7 mouse cellular contexts compared by ENCODE assay signal in the genomic region with DNA sequence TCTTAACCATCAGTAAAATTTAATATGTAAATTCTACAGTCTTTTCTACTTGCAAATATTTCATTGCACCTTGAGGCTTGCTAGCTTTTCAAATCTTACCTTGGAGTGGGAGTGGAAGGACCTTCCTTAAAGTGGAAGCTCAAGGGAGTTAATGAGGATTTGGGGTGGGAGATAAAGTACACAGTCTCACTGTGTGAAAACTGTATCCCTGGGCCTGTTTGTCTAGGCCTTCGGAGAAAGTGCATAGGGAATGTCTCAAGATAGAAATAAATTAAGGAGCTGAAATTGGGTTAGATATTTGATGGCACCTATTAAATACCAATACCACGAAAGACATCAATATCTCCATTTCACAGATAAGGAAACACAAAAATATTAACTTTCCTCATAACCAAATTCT. TPM values are rescaled to one million over a fixed set of nuclear protein-coding genes. Genes with fewer than 3 reads are reported as not detected.
DNase-seq lines count a peak whose midpoint lies in the region; ATAC-seq and TF ChIP-seq lines count a peak whose summit lies in the region.

No protein-coding gene starts in this region.

- H3K36me3 ChIP-seq in CH12.LX (replicated peaks in 1 of 2; ENCODE audit: control insufficient read depth in 1 of 2, insufficient read depth in 1 of 2, low read length in 1 of 2), result peaks cover 13 to 30% of the 10 kb centered on the region in 2 experiments
- peaks cover 5% of the 10 kb centered on the region for H3K36me3 ChIP-seq in forebrain, embryonic 16.5 days (ENCODE audit: control insufficient read depth, insufficient read depth)
- peaks cover 25% of the 10 kb centered on the region for H3K36me3 ChIP-seq in liver, embryonic 15.5 days (replicated peaks)

- DNase-seq in CH12.LX (ENCODE audit: extremely low read depth), result no peak
- peak; percentile 17 for DNase-seq in ES-CJ7 (ENCODE audit: low read depth, low spot score)
- DNase-seq in gastrocnemius, postnatal 4 days (ENCODE audit: low spot score in 2 of 2), result no peak
- DNase-seq in right cerebral cortex, postnatal 25 days, result no peak

- in situ Hi-C loops in CH12.LX (cut with MboI; ENCODE audit: low pct_ligation_motif_present, low pct_unique_long_range_greater_than_20kb, low sequenced_read_pairs), result no loop called here

- H3K27ac ChIP-seq in CH12.LX (ENCODE audit: insufficient read depth, low read depth), result no peak overlapping the region
- peak overlapping the region; percentile 93 for H3K27ac ChIP-seq in forebrain, embryonic 16.5 days (ENCODE audit: low read length)
- H3K27ac ChIP-seq in liver, embryonic 15.5 days (replicated peaks), result peak overlapping the region; percentile 98

- peaks cover 0 to 23% of the 10 kb centered on the region in 2 experiments; a peak in 1 of 4 replicates for H3K4me1 ChIP-seq in CH12.LX (ENCODE audit: control insufficient read depth in 1 of 2, insufficient read depth in 2 of 2)
- H3K4me1 ChIP-seq in forebrain, embryonic 16.5 days (replicated peaks; ENCODE audit: control insufficient read depth, insufficient read depth, low read length), result peaks cover 12% of the 10 kb centered on the region
- peaks cover 18% of the 10 kb centered on the region for H3K4me1 ChIP-seq in liver, embryonic 15.5 days (replicated peaks)

- H3K4me2 ChIP-seq in CH12.LX (ENCODE audit: insufficient read depth, low read depth, poor library complexity, severe bottlenecking), result peak overlapping the region; percentile 87
- peak overlapping the region; percentile 68 for H3K4me2 ChIP-seq in forebrain, embryonic 16.5 days (ENCODE audit: low read length)
- H3K4me2 ChIP-seq in liver, embryonic 15.5 days, result peak overlapping the region; percentile 69

- no peaks in the 10 kb centered on the region for H3K27me3 ChIP-seq in CH12.LX (replicated peaks)
- no peaks in the 10 kb centered on the region for H3K27me3 ChIP-seq in forebrain, embryonic 16.5 days (replicated peaks; ENCODE audit: control insufficient read depth, insufficient read depth, low read length)
- H3K27me3 ChIP-seq in liver, embryonic 15.5 days, result no peaks in the 10 kb centered on the region

- peaks cover 10% of the 10 kb centered on the region for H3K79me2 ChIP-seq in CH12.LX (replicated peaks; ENCODE audit: control insufficient read depth, extremely low read depth, insufficient read depth, poor library complexity, severe bottlenecking)

- peak overlapping the region; percentile 60 to 72 (median 68) for H3K4me3 ChIP-seq in CH12.LX (replicated peaks in 1 of 3; ENCODE audit: low read depth in 2 of 3, low read length in 2 of 3, poor library complexity in 1 of 3)
- peak overlapping the region; percentile 59 for H3K4me3 ChIP-seq in forebrain, embryonic 16.5 days (replicated peaks; ENCODE audit: low read length)
- peak overlapping the region; percentile 79 for H3K4me3 ChIP-seq in liver, embryonic 15.5 days (replicated peaks)

- no peak for TF ChIP-seq CTCF in CH12.LX (conservative IDR thresholded peaks at IDR 0.05 in 1 of 2, IDR thresholded peaks at IDR 0.05 in 1 of 2; ENCODE audit: low read depth in 2 of 2, low read length in 2 of 2)

- H3K9ac ChIP-seq in CH12.LX (ENCODE audit: insufficient read depth, low read depth), result peak overlapping the region; percentile 94
- peak overlapping the region; percentile 69 for H3K9ac ChIP-seq in forebrain, embryonic 16.5 days (replicated peaks; ENCODE audit: low read depth, low read length)
- peak overlapping the region; percentile 93 for H3K9ac ChIP-seq in liver, embryonic 15.5 days

- no peaks in the 10 kb centered on the region for H3K9me3 ChIP-seq in CH12.LX (replicated peaks; ENCODE audit: low read length)
- no peaks in the 10 kb centered on the region for H3K9me3 ChIP-seq in forebrain, embryonic 16.5 days (ENCODE audit: control insufficient read depth, low read length)
- H3K9me3 ChIP-seq in liver, embryonic 15.5 days (replicated peaks), result no peaks in the 10 kb centered on the region

- peak; percentile 29 for ATAC-seq in forebrain, embryonic 16.5 days
- ATAC-seq in liver, embryonic 15.5 days (ENCODE audit: insufficient read depth), result peak; percentile 51
- ATAC-seq in inflammation-experienced regulatory T-cells, adult 6 months, result no peak

- no peak for TF ChIP-seq RAD21 in CH12.LX (IDR thresholded peaks at IDR 0.05; ENCODE audit: low read depth, low read length)

- no peak for TF ChIP-seq POLR2A in CH12.LX (IDR thresholded peaks at IDR 0.05; ENCODE audit: low read depth, low read length)

- dilution Hi-C loops in CH12.LX (cut with MboI; ENCODE audit: extremely low pct_ligation_motif_present, extremely low pct_unique_long_range_greater_than_20kb, low sequenced_read_pairs), result no loop called here

- 14% methylated on average over 2 of the region's 2 CpGs for WGBS in forebrain, embryonic 16.5 days
- WGBS in liver, embryonic 15.5 days (ENCODE audit: insufficient replicate concordance), result under 1% methylated on average over 2 of the region's 2 CpGs

- no peak for TF ChIP-seq EP300 in CH12.LX (IDR thresholded peaks at IDR 0.05; ENCODE audit: low read length)

TF ChIP-seq in CH12.LX, 34 proteins besides CTCF, POLR2A, EP300 and RAD21:
- TF ChIP-seq ZKSCAN1 (IDR thresholded peaks at IDR 0.05; ENCODE audit: borderline replicate concordance, low read depth, low read length) (no peak), MAZ (IDR thresholded peaks at IDR 0.05; ENCODE audit: low read depth, low read length) (no peak), SMC3 (IDR thresholded peaks at IDR 0.05; ENCODE audit: low read depth, low read length) (no peak), IRF4 (IDR thresholded peaks at IDR 0.05; ENCODE audit: low read depth, low read length) (no peak), CHD1 (IDR thresholded peaks at IDR 0.05; ENCODE audit: low read depth, low read length) (no peak), USF2 (conservative IDR thresholded peaks at IDR 0.05; ENCODE audit: low read depth, low read length) (no peak), USF1 (IDR thresholded peaks at IDR 0.05; ENCODE audit: low read depth, low read length) (no peak), MAX (IDR thresholded peaks at IDR 0.05; ENCODE audit: low read length) (no peak), TCF12 (IDR thresholded peaks at IDR 0.05; ENCODE audit: low read depth, low read length) (no peak)

RNA-seq across cellular contexts. Expression of gene Cr1l, which starts 0.9 kb away (rescaled TPM):
- 84.6 and 89.9 TPM in 2 replicates for total RNA-seq in CH12.LX (2012; rRNA removed)
- total RNA-seq in CH12.LX (2014; rRNA removed), result 134 and 153 TPM in 2 replicates
- polyA plus RNA-seq in CH12.LX (2012; ENCODE audit: insufficient read length, low read depth), result 76.1 and 76.4 TPM in 2 replicates
- 43.8 and 47.4 TPM in 2 replicates for polyA plus RNA-seq in forebrain, embryonic 16.5 days (2015; fragmentation: Nextera tagmentation; extraction: Ambion mirVana)
- 72.6 and 74.8 TPM in 2 replicates for polyA plus RNA-seq in liver, embryonic 15.5 days (2015; fragmentation: Nextera tagmentation; extraction: Ambion mirVana)
- 100 to 1,000 TPM; 148 to 184 (median 167) TPM for polyA plus RNA-seq in inflammation-experienced regulatory T-cells, adult 6 months (2017; shearing (Covaris generic))
- total RNA-seq in gastrocnemius, postnatal 4 days (2021), result 10 to 100 TPM; 44.7 to 50.4 TPM

RNA-seq across cellular contexts. Expression of gene Cd46, which starts 38.4 kb away (rescaled TPM):
- total RNA-seq in CH12.LX (2012; rRNA removed) (0.25 and 0.38 TPM in 2 replicates), CH12.LX (2014; rRNA removed) (1.5 and 1.8 TPM in 2 replicates)
- polyA plus RNA-seq in CH12.LX (2012; ENCODE audit: insufficient read length, low read depth), result 1.3 and 1.4 TPM in 2 replicates
- 1.5 and 2.1 TPM in 2 replicates for polyA plus RNA-seq in forebrain, embryonic 16.5 days (2015; fragmentation: Nextera tagmentation; extraction: Ambion mirVana)
- polyA plus RNA-seq in liver, embryonic 15.5 days (2015; fragmentation: Nextera tagmentation; extraction: Ambion mirVana), result 0.93 and 1.0 TPM in 2 replicates
- polyA plus RNA-seq in inflammation-experienced regulatory T-cells, adult 6 months (2017; shearing (Covaris generic)), result 1 to 10 TPM; 2.6 to 3.7 (median 3.6) TPM
- 1 to 10 TPM; 2.2 to 2.3 TPM for total RNA-seq in gastrocnemius, postnatal 4 days (2021)

RNA-seq across cellular contexts. Expression of gene Cr2, which starts 46.0 kb away (rescaled TPM):
- 0.08 and 0.17 TPM in 2 replicates for total RNA-seq in CH12.LX (2012; rRNA removed)
- 0.51 and 0.62 TPM in 2 replicates for total RNA-seq in CH12.LX (2014; rRNA removed)
- polyA plus RNA-seq in CH12.LX (2012; ENCODE audit: insufficient read length, low read depth), result 0.97 and 3.0 TPM in 2 replicates
- 0.53 and 1.2 TPM in 2 replicates for polyA plus RNA-seq in forebrain, embryonic 16.5 days (2015; fragmentation: Nextera tagmentation; extraction: Ambion mirVana)
- 0.14 TPM in 1 of 2 replicates, not detected in the other for polyA plus RNA-seq in liver, embryonic 15.5 days (2015; fragmentation: Nextera tagmentation; extraction: Ambion mirVana)
- 1 to 10 TPM; 2.9 to 4.4 (median 3.4) TPM for polyA plus RNA-seq in inflammation-experienced regulatory T-cells, adult 6 months (2017; shearing (Covaris generic))
- not detected for total RNA-seq in gastrocnemius, postnatal 4 days (2021)
